ENCODE assay signal across 8 mouse cellular contexts in genomic region chr12:85444646-85445045, GRCm38 (mm10). TPM values are rescaled to one million over a fixed set of nuclear protein-coding genes. Genes with fewer than 3 reads are reported as not detected.
DNase-seq lines count a peak whose midpoint lies in the region; ATAC-seq and TF ChIP-seq lines count a peak whose summit lies in the region.

No protein-coding gene starts in this region.

- no peaks in the 10 kb centered on the region for H3K9me3 ChIP-seq in intestine, embryonic 14.5 days (ENCODE audit: control insufficient read depth, low read length)

- DNase-seq in kidney, postnatal 14 days, result peak; percentile 29
- no peak for DNase-seq in kidney, postnatal 25 days
- DNase-seq in intestine, embryonic 14.5 days (ENCODE audit: low spot score), result no peak
- DNase-seq in thymus, postnatal 25 days, result peak; percentile 71
- DNase-seq in layer of hippocampus, adult 2 months (ENCODE audit: low spot score in 2 of 2), result no peak

- H3K9ac ChIP-seq in intestine, embryonic 14.5 days (ENCODE audit: low read length), result no peak overlapping the region

- ATAC-seq in intestine, embryonic 14.5 days (replicated peaks; ENCODE audit: low FRiP score, low TSS enrichment, low read depth), result no peak
- ATAC-seq in megakaryocyte, adult 5-6 weeks (ENCODE audit: poor library complexity, severe bottlenecking), result peak; percentile 65
- no peak for ATAC-seq in erythroblast, adult 5-6 weeks (replicated peaks; ENCODE audit: low FRiP score, poor library complexity, severe bottlenecking)
- no peak for ATAC-seq in cerebellum, adult (ENCODE audit: insufficient number of reproducible peaks, low FRiP score, low TSS enrichment)

- TF ChIP-seq CTCF in layer of hippocampus, adult 2 months (conservative IDR thresholded peaks at IDR 0.05), result no peak

- no peak overlapping the region for H3K4me3 ChIP-seq in intestine, embryonic 14.5 days (ENCODE audit: low read depth, low read length)
- H3K4me3 ChIP-seq in layer of hippocampus, adult 2 months, result no peak overlapping the region

- peaks cover 3% of the 10 kb centered on the region; the same call in 1 of the 2 replicates for H3K4me1 ChIP-seq in intestine, embryonic 14.5 days (replicated peaks; ENCODE audit: control insufficient read depth, insufficient read depth, low read length)

- H3K27me3 ChIP-seq in intestine, embryonic 14.5 days (replicated peaks; ENCODE audit: control insufficient read depth, insufficient read depth, low read length), result no peaks in the 10 kb centered on the region

- H3K4me2 ChIP-seq in intestine, embryonic 14.5 days (ENCODE audit: low read length), result 0 out of 2 replicates have a peak overlapping the region, but pooled peaks have one; percentile 14

- no peaks in the 10 kb centered on the region for H3K36me3 ChIP-seq in intestine, embryonic 14.5 days (ENCODE audit: control insufficient read depth, insufficient read depth, low read length)

- 51% methylated on average over 6 of the region's 6 CpGs for WGBS in intestine, embryonic 14.5 days

- no peak overlapping the region for H3K27ac ChIP-seq in intestine, embryonic 14.5 days (ENCODE audit: low read depth)
- no peak overlapping the region for H3K27ac ChIP-seq in layer of hippocampus, adult 2 months

RNA-seq across cellular contexts. Expression of gene Fos, which starts 29.0 kb away (rescaled TPM):
- polyA plus RNA-seq in intestine, embryonic 14.5 days (2014; fragmentation: Nextera tagmentation; extraction: Ambion mirVana), result 2.7 TPM in 2 replicates
- 468 and 475 TPM in 2 replicates for total RNA-seq in megakaryocyte, adult 5-6 weeks (2015)
- total RNA-seq in megakaryocyte, adult 5-6 weeks (2017), result 389 and 431 TPM in 2 replicates
- 40.3 and 41.9 TPM in 2 replicates for total RNA-seq in erythroblast, adult 5-6 weeks (2015; ENCODE audit: low replicate concordance)
- total RNA-seq in erythroblast, adult 5-6 weeks (2017; ENCODE audit: low replicate concordance), result 25.0 and 32.1 TPM in 2 replicates
- total RNA-seq in layer of hippocampus, adult 2 months (2021), result 10 to 100 TPM in 1 of 2 experiments, 1 to 10 TPM in 1; 8.9 to 13.7 TPM

Comparison
In these comparisons a context has a peak if more than half of its experiments do, and no peak if none do; other contexts are left out.
1. DNase-seq: peak in kidney, postnatal 14 days (single experiment) and thymus, postnatal 25 days (single experiment); none in kidney, postnatal 25 days (0 of 2), intestine, embryonic 14.5 days (single experiment) and layer of hippocampus, adult 2 months (0 of 2).
2. RNA of gene Fos, which starts 29.0 kb away (total RNA-seq): 389 to 475 TPM in megakaryocyte, adult 5-6 weeks; 25.0 to 41.9 TPM in erythroblast, adult 5-6 weeks and 8.9 to 13.7 TPM in layer of hippocampus, adult 2 months; every median in the first group is over 4 times any median in the second.